Mouse (Mus musculus) kidney, adult 2 months (tissue): ENCODE measurements around the gene Fat1. TPM values are rescaled to one million over a fixed set of nuclear protein-coding genes. Genes with fewer than 3 reads are reported as not detected.

Source experiments
- DNase-seq: peaks from one replicate; pipeline ENCODE4 v3.0.0; 2021
- H3K27ac ChIP-seq: fragments of 200-500 bp; 2 replicates; pipeline ENCODE4 v1.5.1; 2012; ENCODE audit warnings: low read depth, low read length, control low read depth, inconsistent platforms; ENCODE audit not compliant: insufficient read depth
- H3K27me3 ChIP-seq: fragments of 200-500 bp; replicated peaks from 2 replicates; pipeline ENCODE4 v1.6.1; 2012; ENCODE audit warnings: mild to moderate bottlenecking, moderate library complexity, low read length, inconsistent platforms; ENCODE audit not compliant: control insufficient read depth, insufficient read depth
- H3K36me3 ChIP-seq: fragments of 200-500 bp; 2 replicates; pipeline ENCODE4 v1.6.1; 2012; ENCODE audit warnings: mild to moderate bottlenecking, moderate library complexity, low read length, inconsistent platforms; ENCODE audit not compliant: control insufficient read depth, insufficient read depth
- H3K4me1 ChIP-seq: fragments of 200-500 bp; 2 replicates; pipeline ENCODE4 v1.6.1; 2011; ENCODE audit warnings: low read length; ENCODE audit not compliant: control insufficient read depth, insufficient read depth
- H3K4me3 ChIP-seq: fragments of 200-500 bp; 2 replicates; pipeline ENCODE4 v1.5.1; 2011; ENCODE audit warnings: mild to moderate bottlenecking, low read depth, low read length, control low read depth; ENCODE audit not compliant: insufficient read depth
- CTCF ChIP-seq: fragments of 200-500 bp; conservative IDR thresholded peaks from 2 replicates; pipeline ENCODE4 v1.5.1; 2011; ENCODE audit warnings: low read depth, mild to moderate bottlenecking, control low read depth, low read length, moderate library complexity, mixed read lengths; ENCODE audit not compliant: insufficient read depth, insufficient read length
- POLR2A ChIP-seq: fragments of 200-500 bp; IDR thresholded peaks from one replicate; pipeline ENCODE4 v1.6.1; 2011; ENCODE audit warnings: low read depth, low read length, control low read depth
- WGBS: fragments of 180-500 bp; shearing (Covaris S2); methylation state at CpG from one replicate; pipeline ENCODE4 v1.1.7; 2018; 5-methylcytosine and 5-hydroxymethylcytosine counted together
- polyA plus RNA-seq: library from polyadenylated mRNA; depleted of rRNA; stranded (reverse); fragments of >200 nt; gene quantifications from 2 replicates; pipeline ENCODE4 v1.2.3, GENCODE M21; 2012

The Fat1 gene
- polyA plus RNA-seq, 1 experiment, result 16.7 TPM

DNA sequence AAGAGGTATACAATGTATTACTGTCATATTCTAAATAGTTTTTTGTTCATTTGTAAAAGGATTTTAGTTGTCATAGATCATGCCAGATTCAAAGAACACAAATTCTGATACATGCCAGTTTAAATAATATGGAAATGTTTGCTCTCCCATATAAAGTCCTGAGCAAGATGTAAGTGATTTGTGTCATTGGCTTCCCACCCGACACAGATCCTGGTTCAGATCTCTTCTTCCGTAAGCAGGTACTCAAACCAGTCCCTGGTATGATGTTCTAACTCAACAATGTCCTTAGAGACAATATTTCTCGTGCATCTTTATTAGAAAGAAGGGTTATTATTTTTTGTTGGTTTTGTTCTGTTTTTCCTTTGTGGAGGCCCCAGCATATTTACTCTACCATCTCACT, 5.2 kb upstream of the Fat1 start:
- no peak for DNase-seq
- Histone ChIP-seq H3K36me3 (no peaks in the 10 kb centered on the region), H3K27me3 (no peaks in the 10 kb centered on the region), H3K4me3 (no peak overlapping the region), H3K4me1 (no peaks in the 10 kb centered on the region), H3K27ac (no peak overlapping the region)
- TF ChIP-seq POLR2A (no peak), CTCF (no peak)
- 94% methylated on average over 3 of the region's 3 CpGs for WGBS

- no peaks in the 10 kb centered on the region for H3K27me3 ChIP-seq
- no peaks in the 10 kb centered on the region; the same call in 1 of the 2 replicates for H3K4me1 ChIP-seq
- H3K4me3 ChIP-seq, result no peak overlapping the region
- no peaks in the 10 kb centered on the region for H3K36me3 ChIP-seq
- WGBS, result 96% methylated on average over 9 of the region's 9 CpGs
- no peak for DNase-seq
- H3K27ac ChIP-seq, result no peak overlapping the region
- no peak for TF ChIP-seq CTCF
- no peak for TF ChIP-seq POLR2A
Measured at GRCm38 (mm10) chr8:44932546-44933342, 2.5 kb upstream of the Fat1 start.

DNA sequence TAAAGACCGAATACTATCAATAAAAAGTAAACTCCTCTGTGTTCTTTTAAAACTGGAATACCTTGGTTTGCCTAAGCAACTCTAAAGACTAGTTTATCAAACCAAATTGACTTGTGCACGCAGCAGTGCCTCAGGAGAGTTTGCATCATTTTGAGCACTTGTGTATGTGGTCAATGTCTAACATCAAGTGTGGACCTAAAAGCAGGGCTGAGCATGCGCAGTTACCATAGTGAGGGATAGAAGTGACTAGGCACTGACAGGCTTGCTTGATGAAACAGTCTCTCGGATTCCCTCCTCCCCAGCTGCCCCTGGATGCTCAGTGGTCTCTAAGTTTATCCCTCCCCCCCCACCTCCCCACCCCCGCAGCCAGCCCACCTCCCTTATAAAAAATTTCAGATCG, 1.8 kb upstream of the Fat1 start:
- H3K27ac ChIP-seq, result no peak overlapping the region
- H3K4me3 ChIP-seq, result no peak overlapping the region
- H3K36me3 ChIP-seq, result no peaks in the 10 kb centered on the region
- H3K4me1 ChIP-seq, result no peaks in the 10 kb centered on the region; the same call in 1 of the 2 replicates
- TF ChIP-seq CTCF (no peak), POLR2A (no peak)
- no peaks in the 10 kb centered on the region for H3K27me3 ChIP-seq
- WGBS, result 66% methylated on average over 6 of the region's 6 CpGs
- DNase-seq, result no peak

DNA sequence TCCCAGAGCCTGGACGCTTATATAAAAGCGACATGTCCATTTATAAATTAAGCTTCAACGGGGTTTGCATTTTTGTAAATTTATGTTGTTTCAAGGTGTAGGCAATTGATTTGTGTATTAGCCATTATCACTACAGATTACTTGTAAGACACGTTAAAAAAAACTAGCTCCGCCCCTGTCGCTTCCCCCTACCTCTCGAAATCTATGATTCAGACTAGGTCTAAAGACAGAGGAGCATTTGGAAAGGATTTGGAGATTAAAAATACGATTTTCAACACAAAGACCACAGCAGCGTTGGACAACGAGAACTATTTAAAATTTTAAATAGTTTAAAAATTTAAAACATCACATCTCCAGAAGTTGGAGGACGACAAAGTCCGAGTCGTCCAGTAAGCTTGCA, 831 bp upstream of the Fat1 start:
- Histone ChIP-seq H3K4me1 (no peaks in the 10 kb centered on the region; the same call in 1 of the 2 replicates), H3K27ac (no peak overlapping the region), H3K4me3 (peak overlapping the region; percentile 60), H3K36me3 (no peaks in the 10 kb centered on the region), H3K27me3 (no peaks in the 10 kb centered on the region)
- no peak for TF ChIP-seq CTCF
- TF ChIP-seq POLR2A, result no peak
- WGBS, result 9% methylated on average over 13 of the region's 13 CpGs
- no peak for DNase-seq

GRCm38 (mm10) chr8:44935741-44936140, 494 bp downstream of the Fat1 start:
- H3K27ac ChIP-seq, result peak overlapping the region; percentile 61; the same call in 1 of the 2 replicates

GRCm38 (mm10) chr8:44936481-44936961, 1.3 kb downstream of the Fat1 start:
- no peak for DNase-seq
- Histone ChIP-seq H3K36me3 (no peaks in the 10 kb centered on the region), H3K4me1 (no peaks in the 10 kb centered on the region; the same call in 1 of the 2 replicates), H3K4me3 (peak overlapping the region; percentile 76), H3K27me3 (no peaks in the 10 kb centered on the region), H3K27ac (no peak overlapping the region)
- 3% methylated on average over 16 of the region's 16 CpGs for WGBS
- no peak for TF ChIP-seq POLR2A
- no peak for TF ChIP-seq CTCF

More at GRCm38 (mm10) chr8:44935741-44936140, 494 bp downstream of the Fat1 start:
- 1% methylated on average over 24 of the region's 24 CpGs for WGBS
- TF ChIP-seq POLR2A, result no peak
- peak; percentile 92 for TF ChIP-seq CTCF
- Histone ChIP-seq H3K36me3 (no peaks in the 10 kb centered on the region), H3K27me3 (no peaks in the 10 kb centered on the region), H3K4me3 (peak overlapping the region; percentile 60), H3K4me1 (no peaks in the 10 kb centered on the region; the same call in 1 of the 2 replicates)
- DNase-seq, result peak; percentile 92

GRCm38 (mm10) chr8:44937141-44937825, 2.0 kb downstream of the Fat1 start:
- Histone ChIP-seq H3K4me1 (no peaks in the 10 kb centered on the region; the same call in 1 of the 2 replicates), H3K27me3 (no peaks in the 10 kb centered on the region), H3K27ac (peak overlapping the region; percentile 6; the same call in 1 of the 2 replicates), H3K4me3 (peak overlapping the region; percentile 76), H3K36me3 (no peaks in the 10 kb centered on the region)
- peak; percentile 76 for DNase-seq
- no peak for TF ChIP-seq POLR2A
- peak; percentile 49 for TF ChIP-seq CTCF
- under 1% methylated on average over 34 of the region's 34 CpGs for whole genome bisulfite sequencing
